Mouse (Mus musculus) thymus, postnatal 0 days (tissue): ENCODE data around the gene Hspe1. TPM values are rescaled to one million over a fixed set of nuclear protein-coding genes. Genes with fewer than 3 reads are reported as not detected.
A peak's percentile ranks its signal among the peaks of the same experiment; 100 is the strongest.
"Not testable (repeated sequence)": the region's sequence is repeated elsewhere in the genome, so short reads cannot be mapped to it uniquely, and the experiment has no call there.

ENCODE experiments used
- DNase-seq: peaks from one replicate; pipeline ENCODE4 v3.0.0-alpha.2; 2015; ENCODE audit warnings: low spot score
- polyA plus RNA-seq: library from polyadenylated mRNA; unstranded; fragments of >200 nt; fragmentation: Nextera tagmentation; extraction: Ambion mirVana; gene quantifications from 2 replicates; pipeline ENCODE4 v1.2.1, GENCODE M21; 2015

Gene Hspe1
- polyA plus RNA-seq = 316 and 385 TPM in 2 replicates

DNA sequence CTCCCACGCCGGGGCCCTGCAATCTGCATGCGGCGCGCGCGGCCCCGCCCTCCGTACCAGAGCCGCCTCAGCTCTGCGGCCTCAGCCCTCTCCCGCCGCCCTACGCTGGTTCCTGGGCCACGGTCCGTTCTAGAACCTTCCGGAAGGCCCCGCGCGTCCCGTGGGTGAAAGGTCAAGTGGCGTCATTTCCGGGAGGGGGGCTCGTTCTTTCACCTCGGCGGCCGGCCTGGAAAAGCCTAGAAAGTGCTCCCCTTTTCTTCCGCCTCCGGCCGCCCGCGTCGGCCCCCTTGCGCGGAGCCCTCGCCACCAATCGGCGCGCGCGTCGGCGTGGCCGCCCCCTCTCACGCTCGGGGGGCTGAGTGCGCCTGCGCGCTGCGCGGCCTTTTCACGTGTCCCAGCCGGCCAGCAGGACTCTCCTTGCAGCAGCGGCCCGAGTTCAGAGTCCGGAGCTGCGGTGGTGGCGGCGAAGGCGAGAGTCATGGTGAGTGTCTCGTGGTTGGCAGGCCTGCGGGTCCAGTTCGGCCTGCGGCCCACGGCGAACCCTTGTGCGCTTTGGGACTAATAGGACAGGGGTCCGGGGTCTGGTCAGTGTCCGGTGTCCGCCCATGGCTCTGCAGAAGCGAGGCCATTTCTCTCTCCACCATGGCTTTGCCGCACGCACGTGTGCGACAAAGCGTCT is at the start of gene Hspe1, which contains the start of gene Hspd1:
Hspe1 (plus strand) TSS at position 201 of the 679 bp plus-strand sequence.
Hspd1 (minus strand) TSS at position 312 of the 679 bp plus-strand sequence.
- DNase-seq = peak; percentile 98

DNA sequence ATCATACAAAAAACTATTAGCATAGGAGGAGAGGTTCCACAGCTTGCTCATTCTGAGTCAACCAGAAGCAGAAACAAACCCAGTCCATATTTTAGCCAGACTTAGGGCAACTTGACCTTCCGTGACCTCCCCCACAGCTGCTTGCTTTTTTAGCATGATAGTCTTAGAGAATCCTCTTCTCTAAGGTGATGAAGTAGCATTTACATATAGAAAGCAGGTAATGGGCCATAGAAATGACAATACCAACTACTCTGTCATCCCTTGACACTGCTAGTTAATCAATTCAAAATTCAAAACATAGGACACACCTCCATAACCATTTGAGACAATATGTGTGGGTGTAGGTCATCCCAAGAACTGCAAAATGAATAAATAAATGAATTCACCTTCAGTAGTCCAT is 48.0 kb upstream of the Hspe1 start:
- DNase-seq = no peak

- DNase-seq = no peak
Observed at GRCm38 (mm10) chr1:55041691-55042090, 46.2 kb upstream of the Hspe1 start.

DNA sequence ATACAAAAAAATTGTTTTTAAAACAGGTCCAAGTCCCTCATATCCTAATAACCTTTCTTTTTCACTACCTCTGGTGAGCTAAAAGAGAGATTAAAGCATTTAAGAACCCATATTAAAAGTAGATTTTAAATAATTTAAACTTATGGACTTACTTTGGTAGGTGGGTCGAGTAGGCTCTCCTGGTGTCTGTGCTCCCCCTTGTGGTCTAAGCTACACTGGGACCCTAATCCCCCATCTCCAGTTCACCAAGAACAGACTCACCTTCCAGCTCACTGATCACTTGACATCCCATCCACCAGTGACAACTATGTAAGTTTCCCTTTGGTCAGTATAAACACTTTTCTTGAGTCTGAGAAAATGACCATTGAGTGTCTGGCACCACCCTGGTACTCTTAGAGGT is 45.7 kb upstream of the Hspe1 start:
- no peak for DNase-seq

DNA sequence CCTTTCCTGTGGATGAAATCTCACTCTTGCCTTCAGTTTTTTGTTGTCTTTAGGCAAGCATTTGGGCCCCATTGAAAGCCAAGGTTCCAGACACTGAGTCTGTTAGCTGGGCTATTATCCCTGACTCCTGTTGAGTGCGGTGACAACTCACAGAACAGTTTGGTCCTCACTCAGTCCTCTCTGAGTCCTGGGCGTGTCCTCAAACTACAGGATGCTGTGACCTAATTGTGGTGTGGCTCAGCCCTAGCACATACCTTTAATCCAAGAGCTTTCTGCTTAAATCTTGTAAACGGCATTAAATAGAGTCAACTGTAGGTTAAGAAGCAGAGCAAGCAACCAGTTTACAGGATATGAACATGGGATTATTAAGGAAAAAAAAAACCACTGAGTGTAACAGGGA is 44.8 kb upstream of the Hspe1 start:
- no peak for DNase-seq

- DNase-seq = no peak
Observed at GRCm38 (mm10) chr1:55048841-55049587, 38.9 kb upstream of the Hspe1 start.

GRCm38 (mm10) chr1:55051671-55052070 is 36.3 kb upstream of the Hspe1 start:
- no peak for DNase-seq

DNA sequence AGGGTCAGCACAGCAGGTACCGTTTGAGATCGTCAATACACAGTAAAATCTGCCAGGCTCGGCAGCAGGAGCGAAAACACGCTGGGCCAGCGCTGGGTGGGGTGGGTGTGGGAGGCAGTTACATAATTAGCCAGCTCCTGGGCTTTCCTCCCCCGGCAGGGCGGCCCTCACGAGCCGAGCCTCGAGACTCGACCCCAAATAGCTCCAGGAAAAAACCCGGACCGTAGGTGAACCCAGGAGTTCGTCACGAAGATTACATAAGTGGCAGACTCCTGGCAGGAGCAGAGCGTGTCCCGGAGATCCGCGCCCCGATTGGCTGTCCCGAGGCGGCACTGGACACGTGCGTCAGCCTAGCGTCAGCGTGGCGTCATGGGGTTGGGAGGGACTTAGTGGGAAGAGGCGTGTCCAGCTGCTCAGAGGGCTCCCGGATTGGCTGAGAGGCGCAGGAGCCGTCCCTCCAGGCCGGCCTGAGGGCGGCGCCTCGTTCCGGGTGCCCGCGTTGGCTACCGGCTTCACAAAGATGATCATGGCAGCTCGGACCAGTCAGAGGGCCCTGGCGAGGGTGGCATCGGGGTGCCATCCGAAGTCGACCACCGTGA is 35.5 kb upstream of the Hspe1 start, which contains the start of gene Coq10b:
Coq10b (plus strand) TSS at position 416 of the 599 bp plus-strand sequence.
- DNase-seq = peak; percentile 98

DNA sequence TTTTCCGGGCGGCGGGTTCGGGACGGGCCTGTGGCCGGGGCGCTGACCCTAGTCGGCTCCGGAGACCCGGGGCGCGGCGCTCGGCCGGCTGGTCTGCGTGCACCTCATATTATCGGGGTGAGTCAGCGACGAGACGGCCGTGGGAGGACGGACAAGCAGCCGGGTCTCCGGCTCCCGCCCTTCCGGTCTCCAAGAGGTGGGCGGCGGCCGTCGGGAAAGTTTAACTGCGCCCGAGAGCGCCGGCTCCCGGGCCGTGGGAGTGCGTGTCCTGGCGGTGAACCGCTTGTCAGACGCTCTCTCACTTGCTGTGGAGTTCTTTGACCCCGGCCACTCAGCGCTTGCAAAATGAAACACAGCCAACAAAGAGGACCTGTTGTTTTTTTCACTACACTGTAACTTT is 34.9 kb upstream of the Hspe1 start:
- DNase-seq = no peak

DNA sequence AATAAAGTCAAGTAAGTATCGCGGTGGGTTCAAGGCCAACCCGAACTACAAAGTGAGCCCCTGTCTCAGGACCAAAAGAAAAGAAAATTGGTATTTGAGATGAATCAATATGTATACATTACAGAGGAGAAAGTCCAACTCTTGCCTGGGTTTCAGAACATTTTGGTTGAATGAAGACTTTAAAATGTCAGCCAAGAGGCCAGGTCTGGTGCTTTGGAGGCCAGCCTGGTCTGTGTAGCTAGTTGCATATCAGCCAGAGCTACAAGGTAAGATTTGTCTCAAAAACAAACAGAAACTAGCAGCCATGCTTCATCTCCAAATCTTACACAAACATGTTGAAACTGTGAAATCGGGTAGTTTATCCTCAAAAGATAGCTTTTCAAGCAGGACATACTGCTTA is 34.3 kb upstream of the Hspe1 start:
- no peak for DNase-seq

DNA sequence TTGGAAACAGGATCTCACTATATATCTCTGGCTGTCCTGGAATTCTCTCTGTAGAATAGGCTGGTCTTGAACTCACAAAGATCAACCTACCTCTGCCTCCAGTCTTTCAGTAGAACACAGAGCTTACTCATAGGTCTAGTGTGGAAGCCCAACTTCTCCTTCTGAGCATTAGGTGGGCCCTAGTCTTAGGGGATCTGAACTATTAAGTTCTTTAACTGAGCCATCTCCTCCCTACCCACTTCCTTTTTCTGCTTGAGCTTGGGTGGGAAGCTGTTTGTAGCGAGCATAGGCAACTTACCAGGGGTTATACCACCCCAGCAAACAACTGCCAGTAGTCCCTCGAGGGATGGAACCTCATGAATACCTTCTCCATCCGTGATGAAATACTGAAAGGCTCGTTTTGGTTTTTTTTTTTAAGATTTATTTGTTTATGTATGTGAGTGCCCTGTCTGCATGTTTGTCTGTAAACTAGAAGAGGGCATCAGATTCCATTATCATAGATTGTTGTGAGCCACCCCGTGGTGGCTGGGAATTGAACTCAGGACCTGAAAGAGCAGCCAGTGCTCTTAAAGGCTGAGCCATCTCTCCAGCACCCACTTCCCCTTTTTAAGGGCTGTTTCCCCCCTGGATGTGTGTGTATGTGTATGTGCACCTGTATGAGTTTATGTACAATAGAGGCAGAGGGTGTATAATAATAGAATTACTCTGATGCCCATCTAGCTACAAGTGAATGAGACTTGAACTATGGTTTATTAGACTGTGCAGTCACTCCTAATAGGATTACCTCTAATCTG is 32.4 kb upstream of the Hspe1 start:
- DNase-seq = no peak

DNA sequence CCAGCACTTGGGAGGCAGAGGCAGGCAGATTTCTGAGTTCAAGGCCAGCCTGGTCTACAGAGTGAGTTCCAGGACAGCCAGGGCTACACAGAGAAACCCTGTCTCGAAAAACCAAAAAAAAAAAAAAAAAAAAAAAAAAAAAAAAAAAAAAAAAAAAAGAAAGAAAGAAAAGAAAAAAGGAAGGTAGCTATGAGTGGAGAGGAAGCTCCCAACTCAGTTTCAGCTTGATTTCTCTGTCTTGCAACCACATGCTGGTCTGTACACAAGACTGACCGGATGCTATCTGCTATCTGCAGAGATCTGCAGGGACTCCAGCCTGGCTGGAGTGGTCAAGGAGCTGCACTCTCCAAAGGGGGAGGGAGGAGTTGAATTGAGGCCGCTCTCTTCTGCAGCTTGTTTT is 29.5 kb upstream of the Hspe1 start:
- DNase-seq = not testable (repeated sequence)

GRCm38 (mm10) chr1:55061099-55061498 is 26.8 kb upstream of the Hspe1 start:
- no peak for DNase-seq

- no peak for DNase-seq
Observed at GRCm38 (mm10) chr1:55061772-55062171, 26.2 kb upstream of the Hspe1 start.

GRCm38 (mm10) chr1:55072328-55072727 is 15.6 kb upstream of the Hspe1 start:
- not testable (repeated sequence) for DNase-seq

GRCm38 (mm10) chr1:55074757-55075156 is 13.2 kb upstream of the Hspe1 start:
- DNase-seq = no peak

- DNase-seq = no peak
Observed at GRCm38 (mm10) chr1:55075652-55076394, 12.1 kb upstream of the Hspe1 start.

DNA sequence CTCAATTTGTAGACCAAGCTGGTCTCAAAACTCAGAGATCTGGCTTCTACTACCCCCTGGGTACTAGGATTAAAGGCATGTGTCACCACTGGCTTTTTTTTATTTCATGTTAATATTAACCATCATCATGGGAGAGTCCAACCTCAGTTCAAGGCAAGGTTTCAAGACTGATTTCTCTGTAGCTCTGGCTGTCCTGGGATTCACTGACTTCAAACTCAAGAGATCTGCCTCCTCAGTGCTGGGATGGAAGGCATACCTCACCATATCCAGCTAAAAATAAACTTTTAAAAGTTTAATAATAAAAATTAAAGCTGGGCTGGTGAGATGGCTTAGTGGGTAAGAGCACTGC is 11.6 kb upstream of the Hspe1 start:
- no peak for DNase-seq

DNA sequence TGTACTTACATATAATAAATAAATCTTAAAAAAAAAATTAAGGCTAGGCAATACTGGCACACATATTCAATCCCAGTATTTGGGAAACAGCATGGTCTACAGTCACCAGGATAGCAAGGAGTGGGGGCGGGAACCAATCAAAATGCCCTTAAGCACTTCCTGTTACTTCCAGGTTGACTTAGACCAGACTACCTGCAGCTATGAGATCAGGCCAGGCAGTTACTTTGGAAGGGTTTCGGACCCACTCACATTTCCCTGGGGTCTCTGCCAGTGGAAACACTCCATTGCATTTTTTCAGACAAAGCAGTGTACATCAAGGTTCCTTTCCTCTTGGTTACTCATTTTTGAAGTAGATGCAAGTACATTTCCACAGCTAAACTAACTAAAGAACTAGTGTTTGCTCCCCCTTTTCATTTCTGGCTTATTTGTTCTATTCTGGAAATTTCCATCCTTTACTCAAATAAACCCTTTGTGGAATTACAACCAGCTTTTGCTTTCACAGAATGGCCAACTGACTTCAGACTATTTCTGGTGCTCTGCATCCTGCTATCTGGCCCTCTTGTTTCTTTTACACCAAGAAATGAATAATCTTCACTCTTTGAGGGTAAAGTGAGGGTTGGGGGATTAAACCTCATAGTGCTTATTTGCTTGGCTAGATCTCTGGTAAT is 10.9 kb upstream of the Hspe1 start:
- DNase-seq = no peak

DNA sequence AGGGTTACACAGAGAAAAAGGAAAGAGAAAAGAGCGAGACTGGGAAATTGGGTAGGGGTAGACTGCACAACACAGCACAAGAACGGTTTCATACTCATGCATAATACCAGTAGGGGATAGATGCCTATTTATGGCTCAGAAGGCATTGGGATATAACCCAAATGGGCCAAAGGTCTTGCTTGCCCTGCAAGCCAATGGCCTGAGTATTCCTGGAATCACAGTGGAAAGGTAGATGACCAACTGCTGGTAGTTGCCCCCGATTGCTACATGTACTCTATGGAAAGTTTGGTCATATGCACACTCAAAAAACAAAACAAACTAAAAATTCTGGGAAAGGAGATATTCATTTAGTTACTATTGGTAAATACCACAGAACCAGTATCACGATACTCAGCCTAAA is 8.3 kb upstream of the Hspe1 start:
- no peak for DNase-seq
